ENCODE assay signal across 15 mouse cellular contexts in the genomic region with DNA sequence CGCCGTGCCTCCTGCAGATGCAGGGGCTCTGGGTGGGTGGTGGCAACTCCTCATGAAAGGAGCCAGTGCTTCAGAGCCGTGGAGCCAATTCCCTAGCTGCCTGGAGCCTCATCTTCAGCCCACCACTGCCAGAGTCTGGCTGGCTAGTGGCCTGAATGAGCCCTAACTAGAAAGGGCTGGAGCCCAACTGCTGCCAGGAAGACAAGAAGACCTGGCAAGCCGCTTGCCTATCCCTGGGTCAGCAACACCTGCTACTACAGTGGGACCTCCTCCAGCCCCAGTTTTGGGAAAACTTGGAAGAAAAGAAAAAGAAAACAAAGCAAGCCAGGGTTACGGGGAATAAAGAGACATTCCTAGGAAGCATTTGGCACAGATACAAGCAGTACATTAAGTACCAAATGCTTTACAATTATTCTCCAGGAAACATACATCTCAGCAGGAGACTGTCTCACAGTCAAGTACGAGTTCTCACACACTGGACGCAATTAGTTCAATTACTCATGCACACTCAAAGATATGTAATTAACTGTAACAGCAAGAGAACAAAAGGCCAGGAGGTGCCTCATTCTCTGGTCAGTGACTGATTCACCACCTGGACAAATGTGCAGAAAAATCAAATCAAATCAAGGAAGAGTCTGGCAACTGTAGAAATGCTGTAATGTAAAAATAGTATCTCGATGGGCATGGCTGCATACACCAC. TPM values are rescaled to one million over a fixed set of nuclear protein-coding genes. Genes with fewer than 3 reads are reported as not detected.
DNase-seq lines count a peak whose midpoint lies in the region; ATAC-seq and TF ChIP-seq lines count a peak whose summit lies in the region.
"Had no signal": no experiment of that assay in that cellular context is flagged by ENCODE, and none has a peak within 500 bp of the region (broad histone marks: within the 10 kb centered on the region; RNA-seq: fewer than 3 reads in every experiment).

No protein-coding gene starts in this region.

- H3K4me1 ChIP-seq in kidney, adult 2 months (ENCODE audit: control insufficient read depth, insufficient read depth, low read length), result no peaks in the 10 kb centered on the region
- H3K4me1 ChIP-seq in kidney, embryonic 16.5 days (ENCODE audit: insufficient read depth, low read length), result no peaks in the 10 kb centered on the region; the same call in 1 of the 2 replicates
- peaks cover 4% of the 10 kb centered on the region; the same call in 1 of the 2 replicates for H3K4me1 ChIP-seq in forebrain, postnatal 0 days (ENCODE audit: insufficient read depth)
- H3K4me1 ChIP-seq in heart, adult 2 months (ENCODE audit: control insufficient read depth, insufficient read depth, low read length), result no peaks in the 10 kb centered on the region
- H3K4me1 ChIP-seq: intestine, embryonic 15.5 days; megakaryocyte, embryonic 14.5 days; neural tube, embryonic 12.5 days had no signal

- in situ Hi-C loops in Patski (cut with MboI; ENCODE audit: low pct_unique_long_range_greater_than_20kb), result loop anchor here (10.0 kb wide), 1 partner anchor 58 kb away; no protein-coding TSS in a partner anchor

- peak; percentile 59 for DNase-seq in kidney, adult 2 months
- DNase-seq in Patski (ENCODE audit: low read depth, low spot score), result peak; percentile 71
- DNase-seq in cerebellum, adult 18-20 months, result peak; percentile 72 to 81
- DNase-seq in forebrain, postnatal 0 days, result peak; percentile 20
- DNase-seq in thymus, postnatal 14 days, result no peak
- DNase-seq in heart, adult 2 months, result no peak
- DNase-seq: gastrocnemius, postnatal 25 days; lung, adult 18-20 months; right cerebral cortex, postnatal 25 days had no signal

- no peak overlapping the region for H3K9ac ChIP-seq in kidney, embryonic 16.5 days (replicated peaks; ENCODE audit: low read length)
- H3K9ac ChIP-seq in forebrain, postnatal 0 days, result no peak overlapping the region
- no peak overlapping the region for H3K9ac ChIP-seq in heart, adult 2 months (ENCODE audit: low read depth, low read length)
- H3K9ac ChIP-seq: heart, embryonic 15.5 days; intestine, embryonic 15.5 days; neural tube, embryonic 12.5 days had no signal

- intact Hi-C loops in heart, adult 2 months (cut with DNase I), result no loop called here

- POLR2A ChIA-PET in Patski (lab: Charles Lee), result no interaction called here

- no peaks in the 10 kb centered on the region for H3K79me2 ChIP-seq in heart, adult 2 months (replicated peaks; ENCODE audit: control insufficient read depth, insufficient read depth, low read length)

- WGBS in kidney, adult 2 months, result 57% methylated on average over 8 of the region's 8 CpGs
- 70% methylated on average over 8 of the region's 8 CpGs for WGBS in kidney, embryonic 16.5 days
- 33% methylated on average over 8 of the region's 8 CpGs for WGBS in forebrain, postnatal 0 days
- 52% methylated on average over 8 of the region's 8 CpGs for WGBS in heart, adult 2 months

- TF ChIP-seq EP300 in heart, adult 2 months (IDR thresholded peaks at IDR 0.05; ENCODE audit: insufficient read depth, low read depth, low read length), result no peak

- ATAC-seq in kidney, embryonic 16.5 days (ENCODE audit: low FRiP score, low TSS enrichment), result no peak
- ATAC-seq in Patski, result no peak
- ATAC-seq in forebrain, postnatal 0 days, result no peak
- ATAC-seq: intestine, embryonic 15.5 days had no signal

- CTCF ChIA-PET in Patski (lab: Charles Lee), result interaction anchor here (0.8 to 1.0 kb wide), 2 partner anchors 13 to 15 kb away, joined by 3 read pairs; no protein-coding TSS in a partner anchor

- no peak for TF ChIP-seq POLR2A in kidney, adult 2 months (IDR thresholded peaks at IDR 0.05; ENCODE audit: low read depth, low read length)
- TF ChIP-seq POLR2A in heart, adult 2 months (IDR thresholded peaks at IDR 0.05; ENCODE audit: insufficient read depth, low read depth, low read length), result no peak

- no peak for TF ChIP-seq CTCF in kidney, adult 2 months (conservative IDR thresholded peaks at IDR 0.05; ENCODE audit: insufficient read depth, insufficient read length, low read depth, low read length)
- no peak for TF ChIP-seq CTCF in Patski (IDR thresholded peaks at IDR 0.05)
- no peak for TF ChIP-seq CTCF in forebrain, postnatal 0 days (IDR thresholded peaks at IDR 0.05; ENCODE audit: low read depth)
- no peak for TF ChIP-seq CTCF in heart, adult 2 months (IDR thresholded peaks at IDR 0.05)

- no peaks in the 10 kb centered on the region for H3K36me3 ChIP-seq in kidney, adult 2 months (ENCODE audit: control insufficient read depth, insufficient read depth, low read length)
- no peaks in the 10 kb centered on the region for H3K36me3 ChIP-seq in kidney, embryonic 16.5 days (ENCODE audit: insufficient read depth, low read length)
- H3K36me3 ChIP-seq in forebrain, postnatal 0 days (ENCODE audit: insufficient read depth), result peaks cover 24% of the 10 kb centered on the region
- no peaks in the 10 kb centered on the region for H3K36me3 ChIP-seq in heart, adult 2 months (ENCODE audit: control insufficient read depth, insufficient read depth, low read length)
- H3K36me3 ChIP-seq: heart, embryonic 15.5 days; intestine, embryonic 15.5 days; neural tube, embryonic 12.5 days had no signal

- no peak overlapping the region for H3K4me2 ChIP-seq in kidney, embryonic 16.5 days (replicated peaks; ENCODE audit: low read depth, low read length)
- no peak overlapping the region for H3K4me2 ChIP-seq in forebrain, postnatal 0 days (ENCODE audit: low read depth)
- H3K4me2 ChIP-seq: heart, embryonic 15.5 days; intestine, embryonic 15.5 days; neural tube, embryonic 12.5 days had no signal

- no peaks in the 10 kb centered on the region for H3K27me3 ChIP-seq in kidney, adult 2 months (replicated peaks; ENCODE audit: control insufficient read depth, insufficient read depth, low read length)
- no peaks in the 10 kb centered on the region for H3K27me3 ChIP-seq in kidney, embryonic 16.5 days (ENCODE audit: insufficient read depth, low read length)
- no peaks in the 10 kb centered on the region for H3K27me3 ChIP-seq in Patski
- no peaks in the 10 kb centered on the region for H3K27me3 ChIP-seq in forebrain, postnatal 0 days (ENCODE audit: insufficient read depth, low read length)
- no peaks in the 10 kb centered on the region for H3K27me3 ChIP-seq in heart, adult 2 months (ENCODE audit: control insufficient read depth, insufficient read depth, low read length)
- H3K27me3 ChIP-seq: intestine, embryonic 15.5 days; neural tube, embryonic 12.5 days had no signal

- H3K4me3 ChIP-seq in kidney, adult 2 months (ENCODE audit: insufficient read depth, low read depth, low read length), result no peak overlapping the region
- H3K4me3 ChIP-seq in kidney, embryonic 16.5 days (ENCODE audit: low read length), result no peak overlapping the region
- H3K4me3 ChIP-seq in forebrain, postnatal 0 days (ENCODE audit: low read depth, low read length), result no peak overlapping the region
- no peak overlapping the region for H3K4me3 ChIP-seq in heart, adult 2 months
- H3K4me3 ChIP-seq: erythroblast, embryonic 14.5 days; heart, embryonic 15.5 days; intestine, embryonic 15.5 days; megakaryocyte, embryonic 14.5 days; neural tube, embryonic 12.5 days had no signal

- H3K27ac ChIP-seq in kidney, adult 2 months (ENCODE audit: insufficient read depth, low read depth, low read length), result no peak overlapping the region
- H3K27ac ChIP-seq in kidney, embryonic 16.5 days (ENCODE audit: low read length), result no peak overlapping the region
- no peak overlapping the region for H3K27ac ChIP-seq in forebrain, postnatal 0 days (ENCODE audit: low read depth, low read length)
- H3K27ac ChIP-seq in heart, adult 2 months, result no peak overlapping the region
- H3K27ac ChIP-seq: heart, embryonic 15.5 days; intestine, embryonic 15.5 days; neural tube, embryonic 12.5 days had no signal

- H3K9me3 ChIP-seq in kidney, embryonic 16.5 days (ENCODE audit: low read length), result no peaks in the 10 kb centered on the region
- H3K9me3 ChIP-seq in forebrain, postnatal 0 days (ENCODE audit: low read length), result no peaks in the 10 kb centered on the region
- H3K9me3 ChIP-seq: heart, embryonic 15.5 days; intestine, embryonic 15.5 days; neural tube, embryonic 12.5 days had no signal

RNA-seq across cellular contexts. Expression of a gene that starts 34.8 kb away (rescaled TPM):
- 50.3 and 52.5 TPM in 2 replicates for polyA plus RNA-seq in kidney, adult 2 months (2012; rRNA removed)
- polyA plus RNA-seq in kidney, embryonic 16.5 days (2015; fragmentation: Nextera tagmentation; extraction: Ambion mirVana), result 5.8 and 10.7 TPM in 2 replicates
- polyA plus RNA-seq in Patski (2021), result 107 TPM
- total RNA-seq in forebrain, postnatal 0 days (2014; rRNA removed), result 87.7 and 92.5 TPM in 2 replicates
- 22.0 and 24.7 TPM in 2 replicates for polyA plus RNA-seq in forebrain, postnatal 0 days (2015; fragmentation: Nextera tagmentation; extraction: Ambion mirVana)
- 10 to 100 TPM; 41.2 to 48.6 TPM for total RNA-seq in heart, adult 2 months (2021)
- 40.1 and 44.9 TPM in 2 replicates for polyA plus RNA-seq in heart, adult 2 months (2012; rRNA removed)

Comparison
In these comparisons a context has a peak if more than half of its experiments do, and no peak if none do; other contexts are left out.
1. DNase-seq: peak in kidney, adult 2 months (single experiment), Patski (single experiment), cerebellum, adult 18-20 months (2 of 2) and forebrain, postnatal 0 days (single experiment); none in thymus, postnatal 14 days (single experiment) and heart, adult 2 months (0 of 2).